Mouse (Mus musculus) ES-Bruce4 (cell line): ENCODE measurements around the gene Padi6.

Experiments used
- CTCF ChIP-seq: IDR thresholded peaks from one replicate; pipeline ENCODE4 v1.8.1; 2011; ENCODE audit warnings: low read depth, low read length
- EP300 ChIP-seq: IDR thresholded peaks from 2 replicates; pipeline ENCODE4 v1.6.1; 2011; ENCODE audit warnings: low read depth, low read length; ENCODE audit not compliant: insufficient read depth
- POLR2A ChIP-seq: IDR thresholded peaks from one replicate; pipeline ENCODE4 v1.8.1; 2011; ENCODE audit warnings: low read length; ENCODE audit not compliant: insufficient read depth

DNA sequence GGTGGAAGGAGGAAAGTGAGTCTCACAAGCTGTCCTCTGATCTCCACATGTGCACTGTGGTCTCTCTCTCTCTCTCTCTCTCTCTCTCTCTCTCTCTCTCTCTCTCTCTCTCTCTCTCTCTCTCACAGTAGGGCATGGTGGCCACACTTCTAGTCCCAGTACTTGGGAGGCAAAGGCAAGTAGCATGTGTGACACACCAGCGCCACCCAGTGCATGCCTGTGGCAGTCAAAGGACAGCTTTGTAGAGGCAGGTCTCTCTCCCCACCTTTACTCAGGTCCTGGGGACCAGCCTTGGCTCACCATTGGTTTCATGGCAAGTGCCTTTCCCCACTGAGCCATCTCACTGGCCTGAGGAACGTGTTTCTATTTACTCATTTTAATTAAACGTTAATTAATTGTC is 2.2 kb upstream of the Padi6 start:
- TF ChIP-seq CTCF: peak; percentile 98
- TF ChIP-seq POLR2A: no peak
- TF ChIP-seq EP300: peak; percentile 71
